9 mouse cellular contexts compared by ENCODE assay signal in genomic region chr2:168548008-168548407, GRCm38 (mm10).
"Had no signal": no experiment of that assay in that cellular context is flagged by ENCODE, and none has a peak within 500 bp of the region (broad histone marks: within the 10 kb centered on the region; RNA-seq: fewer than 3 reads in every experiment).

No protein-coding gene starts in this region.

- H3K36me3 ChIP-seq: limb, embryonic 12.5 days; neural tube, embryonic 12.5 days had no signal

- H3K27ac ChIP-seq: liver, embryonic 14.5 days; neural tube, embryonic 12.5 days had no signal

- DNase-seq: kidney, postnatal 14 days; layer of hippocampus, postnatal 36 days; lung, adult 18-20 months; midbrain, embryonic 14.5 days; thymus, adult 18-20 months; thymus, postnatal 25 days had no signal

- H3K4me3 ChIP-seq: limb, embryonic 12.5 days; neural tube, embryonic 12.5 days had no signal

- H3K9ac ChIP-seq: limb, embryonic 12.5 days; liver, embryonic 14.5 days; neural tube, embryonic 12.5 days had no signal

- H3K9me3 ChIP-seq: limb, embryonic 12.5 days; neural tube, embryonic 12.5 days had no signal

- H3K27me3 ChIP-seq: neural tube, embryonic 12.5 days had no signal

- H3K4me2 ChIP-seq: limb, embryonic 12.5 days; neural tube, embryonic 12.5 days had no signal
